Mouse (Mus musculus) myocyte (in vitro differentiated cells): Measurements from ENCODE around the gene Calm5. TPM values are rescaled to one million over a fixed set of nuclear protein-coding genes. Genes with fewer than 3 reads are reported as not detected.

Experiments
- H3K27me3 ChIP-seq: one replicate; pipeline ENCODE4 v1.6.1; 2011; ENCODE audit not compliant: control insufficient read depth, insufficient read depth, insufficient read length
- H3K36me3 ChIP-seq: one replicate; pipeline ENCODE4 v1.6.1; 2011; ENCODE audit not compliant: control insufficient read depth, insufficient read depth
- H3K4me2 ChIP-seq: one replicate; pipeline ENCODE4 v1.6.1; 2011; ENCODE audit warnings: low read depth, control low read depth
- H3K4me3 ChIP-seq: one replicate; pipeline ENCODE4 v1.5.1; 2011; ENCODE audit warnings: mild to moderate bottlenecking, control low read depth, moderate library complexity
- H3K79me2 ChIP-seq: one replicate; pipeline ENCODE4 v1.6.1; 2011; ENCODE audit not compliant: control insufficient read depth, insufficient read depth
- H3ac ChIP-seq: one replicate; pipeline ENCODE4 v1.6.1; 2011; ENCODE audit not compliant: control insufficient read depth, insufficient read length
- CEBPB ChIP-seq: IDR thresholded peaks from 2 replicates; pipeline ENCODE4 v1.6.1; 2011; ENCODE audit warnings: mild to moderate bottlenecking, moderate library complexity; ENCODE audit not compliant: poor library complexity, insufficient read depth, severe bottlenecking
- E2F4 ChIP-seq: IDR thresholded peaks from one replicate; pipeline ENCODE4 v1.6.1; 2011; ENCODE audit warnings: mild to moderate bottlenecking, control low read depth, moderate library complexity; ENCODE audit not compliant: insufficient read depth
- MAX ChIP-seq: IDR thresholded peaks from one replicate; pipeline ENCODE4 v1.6.1; 2011; ENCODE audit warnings: low read depth, mild to moderate bottlenecking, control low read depth
- MYOD1 ChIP-seq, 3 experiments: IDR thresholded peaks; one replicate each; pipeline ENCODE4 v1.6.1; 2011; ENCODE audit warnings: control low read depth in 2 of 3, low read depth in 2 of 3, mild to moderate bottlenecking in 2 of 3, moderate library complexity in 1 of 3; ENCODE audit not compliant: insufficient read length in 2 of 3, control insufficient read depth in 1 of 3
- MYOG ChIP-seq, 3 experiments: IDR thresholded peaks; one replicate each; pipeline ENCODE4 v1.6.1; 2011; ENCODE audit warnings: control low read depth in 2 of 3, low read depth in 2 of 3, mild to moderate bottlenecking in 2 of 3; ENCODE audit not compliant: insufficient read length in 2 of 3, control insufficient read depth in 1 of 3, insufficient read depth in 1 of 3
- POLR2A ChIP-seq: IDR thresholded peaks from one replicate; pipeline ENCODE4 v1.6.1; 2011; ENCODE audit warnings: low read depth, mild to moderate bottlenecking, control low read depth, moderate library complexity; ENCODE audit not compliant: insufficient read length
- POLR2AphosphoS2 ChIP-seq: IDR thresholded peaks from one replicate; pipeline ENCODE4 v1.6.1; 2011; ENCODE audit warnings: low read depth, control low read depth; ENCODE audit not compliant: insufficient read length
- REST ChIP-seq: IDR thresholded peaks from one replicate; pipeline ENCODE4 v1.6.1; 2011; ENCODE audit warnings: mild to moderate bottlenecking, control low read depth, moderate library complexity; ENCODE audit not compliant: insufficient read depth, insufficient read length
- SRF ChIP-seq: IDR thresholded peaks from one replicate; pipeline ENCODE4 v1.6.1; 2011; ENCODE audit warnings: low read depth; ENCODE audit not compliant: control insufficient read depth, insufficient read length
- TCF12 ChIP-seq: IDR thresholded peaks from one replicate; pipeline ENCODE4 v1.6.1; 2011; ENCODE audit warnings: mild to moderate bottlenecking, control low read depth; ENCODE audit not compliant: poor library complexity, insufficient read depth, severe bottlenecking
- TCF3 ChIP-seq: IDR thresholded peaks from one replicate; pipeline ENCODE4 v1.6.1; 2011; ENCODE audit warnings: low read depth, control low read depth; ENCODE audit not compliant: insufficient read length
- USF1 ChIP-seq: IDR thresholded peaks from one replicate; pipeline ENCODE4 v1.6.1; 2011; ENCODE audit warnings: low read depth, mild to moderate bottlenecking, control low read depth, moderate library complexity
- polyA plus RNA-seq: library from polyadenylated mRNA; unstranded; fragments of >200 nt; fragmentation: generic; extraction: Trizol; gene quantifications from one replicate; pipeline ENCODE4 v1.2.1, GENCODE M21; 2012; ENCODE audit warnings: missing spikeins

Gene Calm5
- polyA plus RNA-seq, 1 experiment = not detected

GRCm38 (mm10) chr13:3899301-3899700 is 45.3 kb downstream of the Calm5 start:
- H3K4me2 ChIP-seq = no peak overlapping the region
- H3K27me3 ChIP-seq = no peaks in the 10 kb centered on the region
- H3K36me3 ChIP-seq = no peaks in the 10 kb centered on the region
- H3K79me2 ChIP-seq = no peaks in the 10 kb centered on the region
- H3K4me3 ChIP-seq = no peak overlapping the region
- TF ChIP-seq USF1 (no peak), CEBPB (no peak), REST (no peak), MAX (no peak), MYOG (IDR thresholded peaks at IDR 0.05; ENCODE audit: control insufficient read depth in 1 of 3, insufficient read depth in 1 of 3, insufficient read length in 2 of 3, low read depth in 2 of 3) (no peak), POLR2A (no peak), POLR2AphosphoS2 (no peak), E2F4 (no peak), MYOD1 (IDR thresholded peaks at IDR 0.05; ENCODE audit: control insufficient read depth in 1 of 3, insufficient read length in 2 of 3, low read depth in 2 of 3) (no peak), SRF (no peak), TCF3 (no peak), TCF12 (no peak)
- H3ac ChIP-seq = no peak overlapping the region

Other genes starting within 250 kb of the Calm5 start
- 2.5 TPM for gene Fam208b, start 243.1 kb upstream of the Calm5 start, polyA plus RNA-seq
- 0.97 TPM for gene Asb13, start 220.1 kb upstream of the Calm5 start, polyA plus RNA-seq
- 0.08 TPM for gene Calml3, start 49.9 kb upstream of the Calm5 start, polyA plus RNA-seq
- gene Calm4, start 16.4 kb upstream of the Calm5 start, polyA plus RNA-seq = 0.05 TPM
- 13.7 TPM for gene Net1, start 64.0 kb downstream of the Calm5 start, polyA plus RNA-seq
- not detected for gene Tubal3, start 64.1 kb downstream of the Calm5 start, polyA plus RNA-seq
- gene Ucn3, start 91.2 kb downstream of the Calm5 start, polyA plus RNA-seq = not detected
- 0.05 TPM for gene Akr1c14, start 194.8 kb downstream of the Calm5 start, polyA plus RNA-seq